Mouse (Mus musculus) adrenal gland, postnatal 36 days (tissue): ENCODE measurements around the gene Asb18. TPM values are rescaled to one million over a fixed set of nuclear protein-coding genes. Genes with fewer than 3 reads are reported as not detected.

Experiments
- DNase-seq, 2 experiments: peaks; one replicate each; pipeline ENCODE4 v3.0.0; 2021; ENCODE audit warnings: mixed read lengths in 1 of 2
- total RNA-seq, 2 experiments: library from RNA; stranded (reverse); gene quantifications; 2 replicates each; pipeline ENCODE4 v1.2.3; 2021

Gene Asb18
- total RNA-seq, 2 experiments from 2014 or later: not detected

GRCm38 (mm10) chr1:89969714-89970110 is 44.8 kb downstream of the Asb18 start:
- no peak for DNase-seq

DNA sequence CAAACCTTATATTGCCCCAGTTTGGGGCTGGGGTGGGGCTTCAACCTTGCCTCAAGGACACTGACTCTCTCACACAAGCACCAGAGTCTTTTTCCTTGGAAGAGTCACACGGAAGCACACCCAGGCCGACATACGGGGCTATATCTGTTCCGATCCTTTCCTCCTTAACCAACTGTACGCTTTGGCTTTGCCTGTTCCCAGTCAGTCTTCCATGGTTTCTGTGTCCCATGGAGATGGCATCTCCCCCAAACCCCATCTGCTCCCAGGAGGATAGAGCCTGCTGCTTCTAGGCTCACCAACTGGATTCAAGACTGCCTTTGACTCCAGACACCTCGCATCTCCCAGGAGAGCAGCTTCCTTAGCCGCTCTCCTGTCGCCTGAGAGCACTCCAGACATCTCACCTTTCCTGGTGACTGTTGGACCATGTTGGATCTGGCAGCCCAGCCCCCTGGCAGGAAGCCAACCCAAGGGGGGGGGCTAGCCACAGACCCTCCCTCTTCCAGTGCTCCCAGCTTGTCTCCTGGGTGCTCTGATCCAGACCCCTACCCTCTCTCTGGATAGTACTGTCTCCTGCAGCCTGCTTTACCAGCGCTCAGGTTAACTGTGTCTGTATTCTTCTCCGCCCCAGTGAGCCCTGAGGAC is 45.3 kb downstream of the Asb18 start:
- no peak for DNase-seq

- DNase-seq: peak; percentile 12 to 14
These were observed 46.2 kb downstream of the Asb18 start for GRCm38 (mm10) chr1:89968111-89968851.

- no peak for DNase-seq
These were observed 46.9 kb downstream of the Asb18 start for GRCm38 (mm10) chr1:89967585-89967984.

DNA sequence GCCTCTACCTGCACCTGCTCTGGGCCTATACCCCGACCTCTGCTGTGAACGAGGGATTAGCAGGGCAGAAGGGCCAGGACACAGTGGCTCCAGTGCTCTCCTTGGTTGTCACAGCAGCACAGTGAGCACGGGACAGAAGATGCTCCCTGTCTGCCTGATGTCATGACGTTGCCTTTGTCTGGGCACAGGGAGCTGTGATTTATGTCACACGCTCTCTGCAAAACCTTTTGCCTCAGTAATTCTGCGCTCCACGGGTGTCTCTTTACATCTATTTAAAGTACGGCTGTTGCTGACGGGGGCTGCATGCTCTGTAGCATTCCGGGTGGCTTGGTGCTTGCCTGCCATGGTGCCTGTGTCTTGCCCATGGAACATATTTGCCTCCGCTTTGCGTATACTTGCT is 50.0 kb downstream of the Asb18 start:
- DNase-seq: no peak

GRCm38 (mm10) chr1:89963296-89963695 is 51.2 kb downstream of the Asb18 start:
- DNase-seq: no peak

GRCm38 (mm10) chr1:89962092-89962491 is 52.4 kb downstream of the Asb18 start:
- no peak for DNase-seq

DNA sequence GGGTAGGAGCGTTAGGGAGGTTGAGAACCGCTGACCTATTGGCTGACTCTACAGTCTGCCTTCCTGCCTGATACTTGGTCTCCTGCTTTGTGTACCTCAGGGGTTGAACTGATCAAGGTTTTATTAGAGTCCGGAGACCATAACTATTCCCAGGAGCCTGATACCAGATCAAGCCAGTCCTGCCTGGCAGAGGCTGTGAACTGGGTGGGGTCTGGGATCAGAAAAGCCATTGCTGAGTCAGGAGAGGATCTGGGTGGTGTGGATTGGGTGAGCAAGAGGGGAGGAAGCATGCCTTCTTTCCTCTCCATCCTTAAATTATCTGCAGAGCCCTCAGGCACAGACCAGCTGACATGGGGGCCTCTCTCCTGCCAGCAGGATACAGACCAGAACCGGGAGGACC is 55.1 kb downstream of the Asb18 start:
- DNase-seq: no peak

GRCm38 (mm10) chr1:89943202-89943601 is 71.3 kb downstream of the Asb18 start:
- peak; percentile 79 to 85 for DNase-seq

DNA sequence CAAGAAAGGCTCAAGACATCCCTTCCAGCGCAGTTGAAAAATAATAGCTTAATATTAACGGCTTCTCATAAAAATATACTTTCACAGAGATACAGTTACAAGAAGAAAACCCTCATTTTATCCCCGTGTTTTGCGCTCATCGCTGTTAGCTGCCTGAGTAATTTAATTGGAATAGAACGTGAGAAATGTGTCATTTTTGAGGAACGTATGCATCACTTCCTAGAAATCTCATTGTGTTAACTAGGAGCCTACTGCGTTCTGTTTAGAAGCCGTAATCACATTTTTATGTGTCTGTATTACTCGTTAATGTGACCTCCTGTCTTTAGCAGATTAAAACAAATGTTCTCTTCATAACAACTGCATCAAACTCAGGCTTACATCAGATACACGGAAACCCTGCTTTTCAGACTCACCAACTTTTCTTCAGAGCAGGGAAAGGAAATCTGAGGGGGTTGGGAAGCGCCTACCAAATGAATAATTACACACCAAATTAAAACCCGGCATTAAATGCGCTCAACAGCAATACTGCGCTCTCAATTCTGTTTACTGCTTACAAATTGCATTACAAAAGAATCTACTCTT is 72.0 kb downstream of the Asb18 start:
- DNase-seq: no peak

DNA sequence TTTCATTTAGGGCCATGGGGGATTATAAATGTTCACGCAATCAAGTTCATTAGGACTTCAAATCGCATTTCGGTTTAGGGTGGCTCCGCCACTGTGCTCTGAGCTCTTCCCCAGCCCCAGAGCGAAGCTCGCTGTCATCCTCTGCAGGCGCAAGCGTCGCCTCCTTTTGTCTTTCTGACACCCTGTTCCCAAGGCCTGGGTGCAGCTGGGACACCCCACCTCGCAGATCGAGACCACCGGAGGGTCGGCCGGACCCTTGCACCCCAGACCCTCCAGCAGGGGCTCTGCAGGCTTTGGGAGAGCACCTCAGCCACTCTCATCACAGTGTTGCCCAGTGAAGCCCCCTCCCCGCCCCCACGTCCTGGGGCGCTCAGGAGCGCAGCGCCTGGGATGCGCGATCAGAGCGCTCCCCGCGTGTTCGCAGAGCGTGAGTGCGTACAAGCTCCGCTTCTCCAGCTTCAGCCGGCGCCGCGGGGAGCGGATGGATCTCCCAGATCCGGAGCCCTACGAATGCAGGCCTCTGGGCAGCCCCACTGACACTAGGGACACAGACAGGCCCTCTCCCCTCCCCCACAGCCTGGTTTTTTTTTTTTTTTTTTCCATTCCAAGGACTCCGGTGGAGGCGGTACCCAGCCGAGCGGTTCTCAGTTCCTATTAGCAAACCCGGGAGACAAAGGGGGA is 72.6 kb downstream of the Asb18 start:
- DNase-seq: no peak

GRCm38 (mm10) chr1:89940961-89941524 is 73.4 kb downstream of the Asb18 start:
- DNase-seq: no peak

- DNase-seq: peak; percentile 72 to 78
These were observed 74.3 kb downstream of the Asb18 start for GRCm38 (mm10) chr1:89939981-89940726.

DNA sequence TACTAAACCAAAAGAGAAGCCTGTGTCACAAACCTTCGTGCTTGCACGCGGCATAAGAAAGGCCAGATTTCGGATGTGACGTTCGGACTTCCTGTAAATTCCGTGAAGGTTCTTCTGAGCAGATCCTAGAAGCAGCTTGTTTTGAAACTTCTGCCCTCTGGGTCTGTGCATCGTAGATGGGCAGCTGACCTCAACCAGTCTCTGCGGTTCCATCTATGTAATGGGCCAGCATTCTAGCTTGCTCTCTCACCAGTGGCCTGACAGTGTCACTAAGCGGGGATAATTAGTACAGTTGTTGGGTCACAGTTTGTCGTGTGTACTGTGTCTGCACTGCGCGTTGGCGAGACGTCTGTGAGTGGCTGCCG is 74.9 kb downstream of the Asb18 start:
- DNase-seq: no peak

DNA sequence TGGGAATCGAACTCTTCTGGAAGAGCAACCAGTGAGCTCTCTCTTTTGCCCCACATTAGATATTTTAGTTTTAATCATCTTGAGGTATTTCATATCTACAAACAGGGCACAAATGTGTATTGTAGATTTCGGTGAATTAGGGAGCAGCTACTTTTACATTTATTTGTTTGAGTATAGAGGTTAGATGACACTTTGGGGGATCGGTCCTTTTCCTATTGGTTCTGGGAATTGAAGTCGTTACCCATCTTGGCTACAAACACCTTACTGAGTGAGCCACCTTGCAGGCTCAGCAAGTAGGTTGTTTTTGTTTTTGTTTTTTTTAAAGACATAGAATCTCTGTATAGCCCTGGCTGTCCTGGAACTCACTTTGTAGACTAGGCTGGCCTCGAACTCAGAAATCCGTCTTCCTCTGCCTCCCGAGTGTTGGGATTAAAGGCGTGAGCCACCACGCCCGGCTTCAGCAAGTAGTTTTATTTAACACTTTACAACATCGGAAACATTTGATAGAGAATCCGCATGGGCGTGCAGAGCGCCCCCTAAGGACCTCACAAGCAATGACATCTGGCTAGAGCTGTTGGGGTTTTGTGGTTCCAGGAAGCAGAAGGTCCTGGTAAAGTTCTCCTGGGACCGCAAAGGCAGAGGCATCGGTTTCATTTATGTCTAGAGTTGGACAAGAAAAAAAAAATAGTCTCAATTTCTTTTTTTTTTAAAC is 75.4 kb downstream of the Asb18 start:
- no peak for DNase-seq

DNA sequence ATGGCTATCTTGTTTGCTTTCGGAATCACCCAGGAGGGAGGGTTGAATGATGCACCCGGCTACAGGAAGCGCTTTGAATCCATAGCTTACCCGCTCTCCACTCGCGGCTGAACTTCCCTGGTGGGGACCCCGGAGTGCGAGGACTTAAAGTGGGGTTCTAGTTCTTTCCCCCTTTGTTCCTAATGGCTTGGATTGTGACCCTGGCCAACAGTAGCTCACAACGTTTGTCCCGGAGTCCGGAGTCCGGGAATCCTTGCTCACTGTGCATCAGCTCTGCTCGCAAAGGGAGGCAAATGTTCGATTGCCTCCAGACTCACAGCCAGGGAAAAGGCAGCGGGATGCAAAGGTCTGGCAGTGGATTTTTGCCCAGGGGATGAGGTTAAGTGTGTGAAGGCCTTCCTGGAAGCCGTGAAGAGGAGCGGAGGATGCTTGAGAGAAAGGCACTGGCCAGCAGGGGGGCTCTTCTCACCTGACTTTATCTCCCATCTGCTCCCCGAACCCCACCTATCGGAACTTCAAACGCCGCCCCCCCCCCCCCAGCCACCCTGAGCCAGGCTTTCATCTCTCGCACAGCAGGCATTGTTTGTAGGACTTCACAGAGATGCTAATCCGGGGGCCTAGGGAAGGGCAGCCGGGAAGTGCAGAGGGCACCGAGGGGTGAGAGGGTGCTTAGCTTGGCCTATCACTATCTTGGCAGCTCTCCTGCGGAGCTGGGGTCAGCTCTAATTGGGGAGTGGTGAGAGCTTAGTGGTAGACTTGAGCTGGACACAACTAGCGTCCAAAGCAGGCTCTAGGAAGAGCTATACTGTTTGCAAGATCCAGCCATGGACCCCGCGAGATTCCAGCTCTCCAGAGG is 78.7 kb downstream of the Asb18 start:
- DNase-seq: no peak

DNA sequence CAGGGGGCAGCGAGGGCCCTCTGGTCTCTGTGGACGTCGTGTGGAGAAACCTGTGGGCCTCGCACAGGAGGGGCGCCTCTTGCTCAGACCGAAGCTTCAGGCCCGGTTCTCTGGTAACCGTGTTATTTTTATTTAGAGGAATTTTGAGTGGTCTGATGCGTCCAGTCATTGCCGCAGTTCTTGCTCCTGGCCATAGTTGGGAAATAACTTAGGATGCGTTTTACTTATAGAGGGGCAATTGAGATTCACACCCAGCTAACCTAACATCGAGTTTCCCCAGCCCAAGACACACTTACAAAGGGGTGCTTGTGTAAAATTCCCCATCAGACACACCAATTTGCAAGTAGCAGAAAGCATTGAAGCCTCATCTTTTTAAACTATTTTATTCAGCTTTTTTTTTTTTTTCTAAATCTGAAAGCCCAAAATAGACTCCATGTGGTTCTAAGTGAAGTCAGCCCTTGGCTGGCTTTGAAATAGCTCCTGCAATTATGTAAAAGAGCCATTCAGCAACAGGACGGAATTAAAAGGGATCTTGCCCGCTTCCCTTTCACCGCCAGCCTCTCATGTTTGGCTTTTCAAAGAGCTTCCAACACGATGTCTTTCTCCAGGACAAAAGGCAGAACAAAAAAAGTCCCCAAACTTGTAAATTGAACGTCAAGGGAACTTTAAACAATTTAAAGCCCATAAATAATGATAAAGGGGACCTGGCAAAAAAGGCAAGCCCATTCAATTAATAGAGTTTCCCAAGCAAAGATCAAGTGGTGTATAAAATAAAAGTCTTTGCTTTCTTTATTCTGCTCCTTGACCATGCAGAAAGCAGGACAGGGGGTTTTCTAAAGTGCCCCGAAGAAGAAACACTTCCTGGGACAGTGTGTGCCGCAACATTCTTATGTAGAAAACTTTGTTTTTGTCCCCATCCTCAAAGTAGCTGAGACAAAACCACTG is 79.9 kb downstream of the Asb18 start:
- no peak for DNase-seq

DNA sequence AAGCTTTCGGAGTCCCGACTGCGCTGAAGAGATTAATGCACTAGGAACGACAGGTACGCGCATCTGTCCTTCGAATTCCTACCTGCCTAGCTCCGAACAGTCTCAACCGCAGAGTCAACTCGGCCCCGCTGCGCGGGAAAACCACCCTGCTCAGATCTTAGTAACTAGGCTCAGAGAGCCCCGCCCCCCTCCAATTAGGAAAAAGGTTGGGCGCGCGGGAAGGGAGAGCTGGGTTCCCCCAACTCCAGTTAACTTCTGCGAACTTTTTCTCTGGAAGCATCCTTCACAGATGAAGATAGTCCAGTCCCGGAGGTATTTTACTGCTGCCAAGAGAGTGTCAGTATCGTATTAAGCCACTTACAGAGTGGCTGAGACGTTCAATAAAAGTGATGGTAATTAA is 80.7 kb downstream of the Asb18 start:
- no peak for DNase-seq

GRCm38 (mm10) chr1:89933028-89933427 is 81.4 kb downstream of the Asb18 start:
- no peak for DNase-seq
